Mouse (Mus musculus) liver, embryonic 15.5 days (tissue): ENCODE results near the gene Tubgcp2. TPM values are rescaled to one million over a fixed set of nuclear protein-coding genes. Genes with fewer than 3 reads are reported as not detected.
A peak's percentile ranks its signal among the peaks of the same experiment; 100 is the strongest.

Source experiments
- ATAC-seq: fragments of 200-750 bp; cut with Nextera tagmentation; 2 replicates; pipeline ENCODE4 v1.8.0; 2017; ENCODE audit warnings: moderate number of reproducible peaks, mild to moderate bottlenecking, moderate library complexity; ENCODE audit not compliant: insufficient read depth
- H3K27ac ChIP-seq: fragments of 300-500 bp; sonication (generic); replicated peaks from 2 replicates; pipeline ENCODE4 v1.5.1; 2015; ENCODE audit warnings: mild to moderate bottlenecking, inconsistent platforms
- H3K27me3 ChIP-seq: fragments of 300-500 bp; sonication (generic); 2 replicates; pipeline ENCODE4 v1.6.1; 2015; ENCODE audit warnings: mild to moderate bottlenecking, inconsistent platforms
- H3K36me3 ChIP-seq: fragments of 300-500 bp; sonication (generic); replicated peaks from 2 replicates; pipeline ENCODE4 v1.6.1; 2015; ENCODE audit warnings: moderate library complexity, mild to moderate bottlenecking, inconsistent platforms
- H3K4me1 ChIP-seq: fragments of 300-500 bp; sonication (generic); replicated peaks from 2 replicates; pipeline ENCODE4 v1.6.1; 2015; ENCODE audit warnings: inconsistent platforms
- H3K4me2 ChIP-seq: fragments of 300-500 bp; sonication (generic); 2 replicates; pipeline ENCODE4 v1.6.1; 2015; ENCODE audit warnings: moderate library complexity, mild to moderate bottlenecking, inconsistent platforms
- H3K4me3 ChIP-seq: fragments of 300-500 bp; sonication (generic); replicated peaks from 2 replicates; pipeline ENCODE4 v1.5.1; 2015; ENCODE audit warnings: mild to moderate bottlenecking, inconsistent platforms
- H3K9ac ChIP-seq: fragments of 300-500 bp; sonication (generic); 2 replicates; pipeline ENCODE4 v1.6.1; 2015; ENCODE audit warnings: moderate library complexity, mild to moderate bottlenecking, inconsistent platforms
- H3K9me3 ChIP-seq: fragments of 300-500 bp; sonication (generic); replicated peaks from 2 replicates; pipeline ENCODE4 v1.6.1; 2016; ENCODE audit warnings: inconsistent platforms
- WGBS: fragments of 180-500 bp; shearing (Covaris S2); methylation state at CpG from one replicate; pipeline ENCODE4 v1.1.7; 2015; ENCODE audit warnings: mixed read lengths; ENCODE audit not compliant: insufficient replicate concordance; 5-methylcytosine and 5-hydroxymethylcytosine counted together
- polyA plus RNA-seq: library from polyadenylated mRNA; unstranded; fragments of >200 nt; fragmentation: Nextera tagmentation; extraction: Ambion mirVana; gene quantifications from 2 replicates; pipeline ENCODE4 v1.2.1, GENCODE M21; 2015

Gene Tubgcp2
- polyA plus RNA-seq: 21.4 and 23.2 TPM in 2 replicates

DNA sequence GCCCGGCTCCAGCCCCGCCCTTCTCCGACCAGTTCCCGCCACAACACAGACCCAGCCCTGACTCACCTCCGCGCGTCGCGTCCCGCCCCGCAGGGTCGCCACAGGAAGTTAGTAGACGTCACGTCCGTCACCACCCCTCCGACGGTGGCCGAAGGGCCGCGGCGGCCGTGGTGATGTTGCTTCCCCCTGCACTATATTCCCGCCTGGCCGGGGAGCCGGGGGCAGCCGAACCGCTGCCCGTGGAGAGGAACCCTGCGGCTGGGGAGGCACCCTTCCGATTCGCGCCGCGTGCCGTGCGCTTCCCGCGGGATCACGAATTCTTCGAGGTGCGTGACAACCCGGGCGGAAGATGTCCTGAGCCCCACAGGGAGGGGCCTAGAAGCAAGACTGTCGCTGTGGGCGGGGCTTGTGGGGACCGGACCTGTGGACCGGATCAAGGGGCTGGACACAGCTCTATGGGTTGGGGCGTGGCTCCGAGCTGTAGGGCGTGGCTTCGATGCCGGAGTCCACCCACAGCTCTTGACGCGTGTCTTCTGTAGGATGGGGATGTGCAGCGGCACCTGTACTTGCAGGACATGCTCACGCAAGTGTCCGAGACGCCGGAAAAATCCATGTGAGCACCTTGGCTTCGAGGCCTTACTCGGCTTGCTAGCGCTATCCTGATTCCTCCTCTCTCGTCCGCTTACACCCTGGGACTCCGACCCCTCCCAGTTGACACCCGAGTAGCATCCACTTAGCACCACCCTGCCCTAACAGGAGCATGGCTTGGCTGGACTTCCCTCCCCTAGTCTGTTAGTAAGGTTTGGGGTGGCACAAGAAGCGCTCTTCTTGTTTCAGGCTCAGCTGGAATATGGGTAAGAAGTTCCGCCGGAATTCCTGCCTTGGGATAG is at the start of gene Tubgcp2, which contains the start of gene Zfp511:
TSS of gene Tubgcp2 (minus strand) at position 389 of the 890 bp plus-strand sequence.
TSS of gene Zfp511 (plus strand) at position 111 of the 890 bp plus-strand sequence.
- Histone ChIP-seq H3K4me2 (peak within 1 kb of the TSS; percentile 82), H3K27ac (peak within 1 kb of the TSS; percentile 86), H3K36me3 (peaks cover 48% of the 10 kb centered on the region), H3K4me1 (peaks cover 25% of the 10 kb centered on the region), H3K27me3 (no peaks in the 10 kb centered on the region), H3K9ac (peak within 1 kb of the TSS; percentile 87), H3K4me3 (peak within 1 kb of the TSS; percentile 87), H3K9me3 (no peaks in the 10 kb centered on the region)
- peak; percentile 98 for ATAC-seq
- WGBS: 1% methylated on average over 69 of the region's 69 CpGs

DNA sequence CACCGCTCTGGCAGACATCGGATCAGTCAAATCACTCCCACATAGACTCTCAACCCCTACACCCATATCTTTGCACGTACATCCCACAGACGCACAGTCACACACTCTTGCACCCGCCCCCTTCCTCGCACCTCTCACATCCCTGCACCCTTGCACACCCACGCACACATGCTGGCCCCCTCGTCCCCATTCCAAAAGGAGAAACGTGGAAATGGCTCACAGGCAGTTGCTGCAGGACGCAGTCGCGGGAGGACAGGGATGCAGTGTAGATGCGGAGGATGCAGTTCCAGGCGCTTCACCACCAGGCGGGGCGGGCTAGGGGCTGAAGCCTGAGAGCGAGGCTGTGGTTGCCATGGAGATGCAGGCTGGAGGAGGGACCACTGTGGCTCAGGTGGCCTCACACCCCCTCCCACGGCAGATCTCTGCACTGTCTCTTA is 45.8 kb upstream of the Tubgcp2 start, which contains the start of gene Caly:
TSS of gene Caly (minus strand) at position 307 of the 437 bp plus-strand sequence.
- Histone ChIP-seq H3K27me3 (peaks cover 48% of the 10 kb centered on the region), H3K27ac (no peak within 1 kb of the TSS), H3K36me3 (no peaks in the 10 kb centered on the region), H3K4me2 (no peak within 1 kb of the TSS), H3K9me3 (no peaks in the 10 kb centered on the region), H3K4me1 (no peaks in the 10 kb centered on the region), H3K4me3 (no peak within 1 kb of the TSS), H3K9ac (no peak within 1 kb of the TSS)
- 5% methylated on average over 18 of the region's 18 CpGs for WGBS
- no peak for ATAC-seq

DNA sequence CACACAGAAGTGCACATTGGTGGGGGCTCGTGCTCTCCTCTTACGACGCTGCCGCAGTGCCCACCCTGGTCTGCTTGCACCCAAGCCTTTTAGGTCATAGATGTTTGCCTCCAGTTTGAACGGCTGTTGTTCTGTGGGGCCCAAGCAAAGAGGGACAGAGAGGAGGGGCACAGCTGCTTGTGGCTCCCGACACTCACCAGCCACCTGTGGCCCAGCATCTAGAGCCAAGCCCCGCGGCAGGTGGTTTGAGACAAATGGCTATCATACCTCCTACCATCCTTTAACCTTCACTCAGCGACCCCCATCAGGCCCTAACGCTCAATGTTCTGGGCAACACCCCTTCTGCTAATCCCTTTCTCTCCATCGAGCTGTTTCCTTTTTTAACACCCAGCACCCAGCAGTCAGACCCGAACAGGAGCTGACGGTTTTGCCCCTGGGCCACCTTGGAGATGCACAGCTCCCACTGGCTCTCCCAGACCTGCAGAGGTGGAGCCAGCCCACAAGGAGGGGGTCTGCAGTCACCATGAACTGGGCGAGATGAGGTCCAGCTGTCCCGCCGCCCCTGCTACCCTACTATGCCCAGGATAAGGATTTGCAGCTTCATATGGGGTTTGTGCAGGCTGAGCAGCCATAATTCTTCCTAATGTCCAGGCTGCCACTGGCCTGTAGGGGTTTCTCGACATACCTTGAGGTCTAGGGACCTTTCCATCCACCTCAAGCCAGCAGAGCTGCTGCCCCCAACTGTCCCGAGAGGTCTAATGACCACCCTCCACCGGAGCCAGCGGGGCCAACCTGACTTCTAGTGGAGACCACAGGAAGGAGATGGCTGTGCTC is 45.2 kb upstream of the Tubgcp2 start:
- no peaks in the 10 kb centered on the region for H3K36me3 ChIP-seq
- no peak overlapping the region for H3K27ac ChIP-seq
- ATAC-seq: no peak
- no peaks in the 10 kb centered on the region for H3K4me1 ChIP-seq
- H3K9ac ChIP-seq: no peak overlapping the region
- no peak overlapping the region for H3K4me2 ChIP-seq
- 21% methylated on average over 20 of the region's 20 CpGs for WGBS
- H3K27me3 ChIP-seq: peaks cover 48% of the 10 kb centered on the region
- H3K9me3 ChIP-seq: no peaks in the 10 kb centered on the region
- no peak overlapping the region for H3K4me3 ChIP-seq

- ATAC-seq: no peak
- H3K9ac ChIP-seq: no peak overlapping the region
- H3K4me2 ChIP-seq: no peak overlapping the region
- peaks cover 48% of the 10 kb centered on the region for H3K27me3 ChIP-seq
- H3K9me3 ChIP-seq: no peaks in the 10 kb centered on the region
- H3K27ac ChIP-seq: no peak overlapping the region
- WGBS: 6% methylated on average over 24 of the region's 24 CpGs
- no peak overlapping the region for H3K4me3 ChIP-seq
- H3K36me3 ChIP-seq: no peaks in the 10 kb centered on the region
- H3K4me1 ChIP-seq: no peaks in the 10 kb centered on the region
Measured at GRCm38 (mm10) chr7:140080503-140081156, 44.2 kb upstream of the Tubgcp2 start.

DNA sequence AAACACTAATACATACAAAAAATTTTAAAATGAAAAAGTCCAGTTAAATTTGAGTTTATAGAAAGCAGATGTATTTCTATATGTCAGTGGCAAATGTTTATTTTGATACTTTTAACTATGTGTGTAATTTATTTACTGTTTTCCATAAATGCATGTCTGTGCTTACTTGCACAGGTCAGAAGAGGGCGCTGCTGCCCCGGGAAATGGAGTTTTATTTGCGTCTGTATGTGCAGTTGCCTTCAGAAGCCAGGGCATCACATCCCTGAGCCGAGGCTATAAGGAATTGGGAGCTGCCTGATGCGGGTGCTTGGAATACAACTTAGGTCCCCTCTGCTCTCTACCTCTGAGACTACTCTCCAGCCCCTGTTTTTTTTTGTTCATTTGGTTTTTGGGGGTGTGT is 42.2 kb upstream of the Tubgcp2 start:
- Histone ChIP-seq H3K4me2 (no peak overlapping the region), H3K27me3 (peaks cover 46% of the 10 kb centered on the region), H3K9ac (no peak overlapping the region), H3K4me1 (no peaks in the 10 kb centered on the region), H3K4me3 (no peak overlapping the region), H3K27ac (no peak overlapping the region), H3K9me3 (no peaks in the 10 kb centered on the region), H3K36me3 (no peaks in the 10 kb centered on the region)
- 5% methylated on average over 5 of the region's 5 CpGs for WGBS
- no peak for ATAC-seq

GRCm38 (mm10) chr7:140077698-140078097 is 41.2 kb upstream of the Tubgcp2 start:
- 50% methylated on average over 6 of the region's 6 CpGs for WGBS
- Histone ChIP-seq H3K4me3 (no peak overlapping the region), H3K36me3 (no peaks in the 10 kb centered on the region), H3K4me2 (no peak overlapping the region), H3K9ac (no peak overlapping the region), H3K27ac (no peak overlapping the region), H3K4me1 (no peaks in the 10 kb centered on the region), H3K27me3 (peaks cover 43% of the 10 kb centered on the region), H3K9me3 (no peaks in the 10 kb centered on the region)
- ATAC-seq: no peak

DNA sequence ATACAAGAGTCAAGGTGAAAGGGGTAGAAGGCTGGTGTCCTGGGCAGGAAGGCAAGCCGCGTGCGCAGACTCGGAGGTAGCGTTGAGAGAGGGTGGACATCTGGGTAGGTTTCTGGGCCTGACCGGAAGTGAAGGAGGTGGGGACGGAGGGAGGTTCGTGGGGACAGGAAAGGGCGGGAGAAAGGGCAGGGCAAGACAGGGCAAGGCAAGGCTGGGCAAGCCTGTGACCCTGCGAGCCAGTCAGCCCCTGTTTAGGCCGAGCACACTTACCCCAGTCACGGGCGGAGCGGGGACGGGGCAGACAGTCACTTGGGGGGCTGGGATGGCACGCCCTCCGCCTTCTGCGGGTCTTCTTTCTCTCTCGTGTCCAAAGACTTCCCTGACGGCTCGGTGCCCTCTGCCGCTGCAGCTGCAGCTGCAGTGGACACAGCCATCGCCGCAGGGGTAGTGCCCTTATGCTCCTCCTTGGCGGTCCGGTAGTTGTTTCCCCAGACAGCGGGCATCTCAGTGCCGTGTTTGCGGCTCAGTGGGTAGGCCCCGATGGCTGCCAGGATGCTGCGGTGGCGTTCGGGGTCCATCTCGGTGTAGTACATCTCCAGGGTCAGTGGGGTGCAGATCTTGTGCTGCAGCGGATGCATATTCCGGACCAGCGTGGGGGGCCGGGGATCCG is 33.7 kb upstream of the Tubgcp2 start:
- Histone ChIP-seq H3K4me2 (peak overlapping the region; percentile 50), H3K4me1 (no peaks in the 10 kb centered on the region), H3K27ac (no peak overlapping the region), H3K9me3 (no peaks in the 10 kb centered on the region), H3K36me3 (no peaks in the 10 kb centered on the region), H3K27me3 (peaks cover 32% of the 10 kb centered on the region), H3K9ac (no peak overlapping the region), H3K4me3 (peak overlapping the region; percentile 29)
- no peak for ATAC-seq
- WGBS: 27% methylated on average over 39 of the region's 39 CpGs

DNA sequence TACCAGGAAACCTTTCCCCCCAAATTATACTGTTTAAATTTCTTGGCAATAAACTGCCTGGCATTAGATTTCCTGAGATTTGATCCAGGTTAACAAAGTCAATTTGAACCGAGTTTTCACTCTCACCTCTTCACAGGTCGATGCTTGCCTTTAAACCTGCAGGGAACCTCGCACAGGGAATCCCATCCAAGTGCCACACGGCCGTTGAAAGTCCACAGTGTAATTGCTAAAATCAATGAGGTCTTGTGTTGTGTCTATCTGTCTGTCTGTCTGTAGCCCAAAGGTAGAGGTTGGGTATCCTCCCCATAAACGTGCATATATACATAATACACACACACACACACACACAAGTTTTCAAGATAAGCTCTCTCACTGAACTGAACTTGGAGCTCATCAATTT is 30.9 kb upstream of the Tubgcp2 start:
- Histone ChIP-seq H3K4me3 (no peak overlapping the region), H3K9me3 (no peaks in the 10 kb centered on the region), H3K4me2 (no peak overlapping the region), H3K36me3 (no peaks in the 10 kb centered on the region), H3K9ac (no peak overlapping the region), H3K4me1 (no peaks in the 10 kb centered on the region), H3K27me3 (peaks cover 54% of the 10 kb centered on the region), H3K27ac (no peak overlapping the region)
- 38% methylated on average over 6 of the region's 6 CpGs for WGBS
- no peak for ATAC-seq

GRCm38 (mm10) chr7:140063092-140063491 is 26.6 kb upstream of the Tubgcp2 start:
- 18% methylated on average over 7 of the region's 7 CpGs for WGBS
- H3K4me3 ChIP-seq: no peak overlapping the region
- H3K4me2 ChIP-seq: no peak overlapping the region
- ATAC-seq: no peak
- no peak overlapping the region for H3K9ac ChIP-seq
- H3K27ac ChIP-seq: no peak overlapping the region
- H3K4me1 ChIP-seq: 0 out of 2 replicates have a peak, but pooled peaks cover 4% of the 10 kb centered on the region
- peaks cover 75% of the 10 kb centered on the region for H3K27me3 ChIP-seq
- no peaks in the 10 kb centered on the region for H3K9me3 ChIP-seq
- no peaks in the 10 kb centered on the region for H3K36me3 ChIP-seq

- no peaks in the 10 kb centered on the region for H3K36me3 ChIP-seq
- 16% methylated on average over 11 of the region's 11 CpGs for WGBS
- no peak for ATAC-seq
- no peaks in the 10 kb centered on the region for H3K9me3 ChIP-seq
- H3K4me1 ChIP-seq: 0 out of 2 replicates have a peak, but pooled peaks cover 4% of the 10 kb centered on the region
- no peak overlapping the region for H3K9ac ChIP-seq
- no peak overlapping the region for H3K4me2 ChIP-seq
- no peak overlapping the region for H3K4me3 ChIP-seq
- peaks cover 83% of the 10 kb centered on the region for H3K27me3 ChIP-seq
- no peak overlapping the region for H3K27ac ChIP-seq
Measured at GRCm38 (mm10) chr7:140062307-140062706, 25.8 kb upstream of the Tubgcp2 start.
